Mouse (Mus musculus) heart, postnatal 10 days (tissue): Measurements from ENCODE around the gene Fam98b. TPM values are rescaled to one million over a fixed set of nuclear protein-coding genes. Genes with fewer than 3 reads are reported as not detected.

Source experiments
- DNase-seq, 2 experiments: peaks; one replicate each; pipeline ENCODE4 v3.0.0; 2021
- intact Hi-C: fragments of 180-260 bp; cut with DNase I; formaldehyde crosslinking; loops from one replicate; pipeline ENCODE4 v1.15.1; 2025
- total RNA-seq, 2 experiments: library from RNA; stranded (reverse); gene quantifications; 2 replicates each; pipeline ENCODE4 v1.2.3; 2021

Fam98b gene
- total RNA-seq, 2 experiments from 2014 or later, result 25.8 to 28.3 TPM

DNA sequence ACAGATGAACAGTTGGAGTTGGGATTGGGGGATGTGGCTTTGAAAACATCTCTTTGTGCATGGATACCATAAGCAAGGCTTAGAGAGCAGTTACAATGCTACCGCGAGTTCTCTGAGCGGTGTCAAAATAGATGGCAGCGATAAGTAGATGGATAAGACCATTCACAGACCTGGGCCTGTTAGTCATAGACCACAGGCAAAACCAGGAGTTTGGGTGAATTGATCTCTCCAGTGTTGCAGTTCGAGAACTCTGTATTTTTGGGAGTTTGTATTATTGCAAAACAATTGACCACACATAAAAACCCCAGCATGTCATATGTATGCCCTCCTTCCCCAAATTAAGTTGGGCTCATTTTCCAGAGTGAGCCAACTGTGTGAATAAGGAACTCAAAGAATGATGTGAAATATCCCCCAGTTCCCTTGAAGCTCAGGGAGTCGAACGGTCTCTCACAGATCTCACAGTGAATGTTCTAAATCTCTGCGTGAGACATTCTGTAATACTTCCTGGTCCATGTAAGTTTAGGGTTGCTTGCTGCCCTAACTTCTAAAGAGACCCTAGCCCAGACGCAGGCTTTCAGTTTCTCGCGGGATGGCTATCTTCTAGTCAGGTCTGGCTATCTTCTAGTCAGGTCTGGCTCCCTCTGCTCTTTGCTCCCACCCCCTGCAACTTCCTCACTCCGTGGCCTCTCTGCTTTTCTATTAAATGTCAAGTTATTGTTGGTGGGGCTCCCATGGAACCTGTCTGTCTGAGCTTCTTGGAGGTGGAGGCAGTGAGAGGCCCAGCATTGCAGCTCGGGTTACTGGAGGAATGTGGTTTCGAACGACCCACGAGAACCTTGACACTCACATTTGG lies 50.3 kb downstream of the Fam98b start:
- intact Hi-C loops, result no loop called here
- no peak for DNase-seq

DNA sequence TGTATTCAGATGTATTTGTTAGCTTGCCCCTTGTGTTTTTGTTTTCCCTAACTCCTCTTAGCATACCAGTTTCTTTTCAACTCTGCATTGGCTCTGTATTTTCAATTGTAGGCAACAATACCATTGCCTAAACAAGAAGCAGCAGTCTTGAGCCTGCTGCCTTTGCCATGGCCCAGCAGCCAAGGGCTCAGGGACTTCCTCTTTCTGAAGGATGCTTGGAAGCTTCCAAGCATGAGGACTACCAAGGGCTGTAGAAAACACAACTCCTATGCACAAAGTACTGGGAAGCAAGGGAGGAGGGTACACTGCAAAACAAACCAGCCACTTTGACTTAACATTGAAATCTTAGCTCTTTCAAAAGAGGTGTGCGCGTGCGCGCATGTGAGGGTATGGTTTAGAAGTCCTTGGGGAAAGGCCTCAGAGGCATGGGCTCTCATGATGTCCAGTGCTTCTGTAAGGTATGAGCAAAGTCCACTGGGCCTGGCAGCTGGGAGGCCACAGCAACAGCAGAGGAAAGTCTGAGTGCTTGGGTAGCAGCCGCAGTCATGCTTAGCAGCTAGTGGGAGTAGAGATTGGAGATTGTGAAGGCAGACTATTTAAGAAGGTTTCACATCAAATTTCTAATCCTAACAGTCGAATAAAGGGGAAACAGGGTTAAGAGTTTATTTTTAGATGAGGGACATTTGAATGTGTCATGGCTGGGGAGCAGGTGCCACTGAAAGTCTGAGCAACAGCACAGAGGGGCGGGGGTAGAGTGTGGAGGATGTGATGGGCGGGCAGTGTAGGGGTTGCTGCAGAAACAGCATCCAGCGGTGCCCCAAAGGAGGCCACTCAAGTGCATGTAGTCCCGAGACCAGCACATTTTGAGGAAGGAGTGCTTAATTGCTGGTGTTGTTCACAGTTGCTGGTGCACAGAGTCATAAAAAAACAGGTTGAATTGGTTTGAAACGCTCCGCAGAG lies 54.1 kb downstream of the Fam98b start:
- intact Hi-C loops, result no loop called here
- DNase-seq, result no peak

DNA sequence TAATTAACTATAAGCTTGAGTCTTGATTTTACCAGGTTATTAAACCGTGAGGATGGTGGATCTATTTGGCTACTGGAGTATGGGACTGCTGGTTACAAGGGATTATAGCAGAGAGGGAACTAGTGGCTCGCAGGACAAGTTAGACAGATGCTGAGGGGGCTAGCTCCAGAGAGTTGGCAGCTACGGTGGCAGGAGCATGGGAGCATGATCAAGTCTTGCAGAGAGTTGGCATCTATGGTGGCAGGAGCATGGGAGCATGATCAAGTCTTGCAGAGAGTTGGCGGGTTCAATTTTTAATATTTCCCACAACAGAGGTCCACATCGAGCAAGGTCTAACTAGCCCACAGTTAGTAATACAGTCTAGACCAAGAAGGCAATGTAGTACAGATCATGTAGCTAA lies 55.4 kb downstream of the Fam98b start:
- DNase-seq, result no peak
- intact Hi-C loops, result no loop called here

DNA sequence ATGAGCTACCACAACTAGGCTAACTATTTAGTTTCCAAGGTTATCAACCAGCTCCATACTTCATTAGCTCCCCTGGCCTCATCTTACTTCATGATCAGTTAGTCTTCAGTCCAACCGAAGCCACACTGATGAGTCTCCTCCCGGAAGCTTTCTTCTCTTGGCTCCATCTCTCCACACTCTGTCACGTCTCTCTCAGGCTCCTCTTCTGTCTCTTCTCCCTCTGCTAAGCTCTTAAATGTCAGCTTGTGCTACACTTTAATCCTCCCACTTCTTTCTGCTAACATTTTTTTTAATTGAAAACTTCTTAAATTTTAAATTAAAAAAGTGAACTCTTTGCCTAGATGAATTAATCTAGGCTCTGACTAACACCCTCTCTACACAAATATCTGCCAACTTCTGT lies 58.4 kb downstream of the Fam98b start:
- no peak for DNase-seq
- intact Hi-C loops, result no loop called here

DNA sequence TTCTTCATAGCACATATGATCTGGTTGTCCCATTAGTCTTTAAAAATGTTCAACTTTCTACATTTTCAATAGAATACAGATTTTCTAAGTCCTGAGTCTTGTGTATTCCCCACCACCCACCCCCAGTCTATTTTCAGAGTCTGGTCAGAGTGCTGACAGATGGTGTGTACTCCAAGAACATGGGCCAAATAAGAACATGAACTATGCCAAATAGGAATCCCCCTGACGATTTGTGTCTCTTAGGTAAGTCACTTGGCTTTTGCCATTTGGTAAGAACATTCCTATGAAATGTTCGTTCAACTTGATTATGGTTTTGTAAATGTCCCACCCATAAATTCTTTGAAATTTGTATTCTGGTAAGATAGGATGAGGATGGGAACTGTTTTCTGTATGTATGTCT lies 59.5 kb downstream of the Fam98b start:
- DNase-seq, result no peak
- intact Hi-C loops, result no loop called here

DNA sequence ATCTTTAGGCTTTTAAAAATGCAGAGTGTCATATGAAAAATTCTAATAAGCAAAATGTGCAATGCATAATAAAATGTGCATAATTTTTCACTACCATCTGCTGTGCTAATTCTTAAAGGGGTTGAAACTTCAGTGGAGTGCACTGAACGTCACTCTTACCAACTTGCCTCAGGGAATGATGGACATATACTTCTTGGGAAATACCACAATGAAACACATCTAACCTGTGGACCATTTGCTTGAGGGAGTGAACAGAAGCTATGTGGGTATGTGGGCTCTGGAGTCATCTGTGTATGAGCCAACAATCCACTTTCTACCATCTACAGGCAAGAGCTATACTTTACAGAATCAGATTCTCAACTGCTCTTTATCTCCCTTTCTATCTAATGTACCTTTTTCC lies 61.8 kb downstream of the Fam98b start:
- no peak for DNase-seq
- intact Hi-C loops, result no loop called here

DNA sequence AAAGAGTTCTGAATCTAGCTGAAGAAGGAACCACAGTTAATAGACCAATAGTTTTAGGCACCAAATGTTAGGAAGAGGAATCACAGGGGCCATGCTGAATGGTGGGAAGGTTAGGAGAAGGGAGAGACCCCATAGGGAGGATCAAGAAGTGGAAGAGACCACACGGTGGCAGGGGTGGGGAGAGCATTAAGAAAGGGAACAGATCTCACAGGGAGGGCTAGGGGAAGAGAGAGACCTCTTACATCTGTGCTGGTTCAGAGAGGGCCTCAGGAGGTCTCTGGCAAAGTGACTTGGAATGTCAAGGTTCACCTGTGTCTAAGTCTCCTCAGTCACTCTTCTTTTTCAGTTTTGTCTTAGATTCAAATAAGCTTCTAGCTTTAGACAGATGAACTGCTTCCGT lies 62.5 kb downstream of the Fam98b start:
- DNase-seq, result no peak
- intact Hi-C loops, result no loop called here

DNA sequence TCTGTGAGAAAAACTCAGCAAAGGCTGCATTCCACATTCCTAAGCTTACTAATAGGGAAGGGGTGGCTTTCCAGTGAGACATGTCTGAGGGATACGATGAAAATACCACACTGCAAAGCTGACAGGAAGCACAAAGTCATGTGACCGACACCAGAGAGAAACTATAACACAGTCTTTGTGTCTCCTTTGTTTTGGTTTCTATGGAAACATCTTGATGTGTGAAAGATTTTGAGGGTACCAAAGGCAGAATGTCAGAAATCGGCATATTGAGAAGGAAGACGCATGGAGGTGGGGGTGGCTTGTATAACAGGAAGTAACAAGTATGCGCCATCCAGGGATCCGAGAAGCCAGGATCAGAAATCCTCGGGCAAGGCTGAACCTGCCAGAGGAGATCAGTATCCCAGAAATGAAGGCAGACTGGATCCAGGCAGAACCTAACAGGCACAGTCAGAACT lies 62.9 kb downstream of the Fam98b start:
- intact Hi-C loops, result no loop called here
- DNase-seq, result no peak

DNA sequence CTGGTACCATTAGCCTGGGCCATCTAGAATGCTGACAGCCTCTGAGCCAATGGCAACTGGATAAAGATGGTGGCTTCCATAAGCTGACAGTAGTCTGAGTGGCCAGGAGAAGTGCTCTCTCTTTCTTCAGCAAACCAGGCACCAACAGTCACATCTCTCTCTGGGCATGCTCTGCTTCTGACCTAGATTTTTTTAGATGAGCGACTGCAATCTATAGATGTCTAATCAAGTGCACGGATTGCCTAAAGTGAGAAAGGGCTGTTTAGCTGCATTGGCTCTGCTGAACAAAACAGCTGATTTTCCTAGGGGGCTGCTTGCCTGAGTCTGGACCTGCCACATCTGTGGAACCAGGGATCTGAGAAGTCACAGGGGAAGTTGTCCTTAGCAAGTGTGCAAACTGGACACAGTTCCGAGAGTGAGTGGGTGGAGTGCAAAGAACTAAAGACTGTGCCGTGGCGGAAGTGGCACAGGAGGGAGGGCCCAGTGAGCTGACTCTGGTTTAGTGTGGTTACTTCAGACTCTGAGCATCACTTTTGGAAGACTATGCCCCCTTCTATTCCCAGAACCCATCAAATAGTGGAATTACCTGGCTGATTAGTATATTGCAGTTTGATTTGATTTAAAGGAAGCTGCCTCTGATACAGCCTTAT lies 64.2 kb downstream of the Fam98b start:
- no peak for DNase-seq
- intact Hi-C loops, result no loop called here

DNA sequence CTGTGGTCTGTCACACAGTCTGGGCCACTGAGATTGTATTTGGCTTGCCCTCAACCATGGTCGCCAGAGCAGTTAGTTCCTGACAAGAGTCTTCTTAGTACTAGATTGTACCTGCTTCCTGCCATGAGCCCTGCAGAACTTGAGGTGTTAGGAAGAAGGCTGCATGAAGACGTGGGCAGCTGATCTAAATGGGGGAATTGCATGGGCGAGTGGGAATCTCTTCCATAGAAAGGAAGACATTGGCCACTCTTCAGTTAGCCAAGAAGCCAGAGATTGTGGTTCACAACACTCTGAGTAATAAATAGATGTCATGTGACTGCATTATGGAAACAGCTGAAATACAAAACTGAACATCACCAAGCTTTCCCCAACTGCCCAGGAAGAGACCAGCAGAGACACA lies 69.5 kb downstream of the Fam98b start:
- intact Hi-C loops, result no loop called here

More for the DNA sequence above, 69.5 kb downstream of the Fam98b start:
- no peak for DNase-seq

Other genes starting within 250 kb of the Fam98b start
- gene Spred1, start 128.4 kb upstream of the Fam98b start, total RNA-seq, result 10 to 100 TPM; 23.7 to 30.8 TPM
- gene Rasgrp1, start 93.3 kb downstream of the Fam98b start, total RNA-seq, result 1 to 10 TPM in 1 of 2 experiments, under 1 TPM in 1; 0.57 to 1.1 TPM